Mouse (Mus musculus) liver, adult 2 months (tissue): ENCODE measurements around the gene Babam2. TPM values are rescaled to one million over a fixed set of nuclear protein-coding genes. Genes with fewer than 3 reads are reported as not detected.

ENCODE experiments used
- DNase-seq: peaks from one replicate; pipeline ENCODE4 v3.0.0-alpha.2; 2011; ENCODE audit warnings: low read depth, low spot score; ENCODE audit errors: extremely low read depth
- H3K27ac ChIP-seq: fragments of 200-500 bp; replicated peaks from 2 replicates; pipeline ENCODE4 v1.5.1; 2012; ENCODE audit warnings: low read depth, mild to moderate bottlenecking, control low read depth, inconsistent platforms, low read length; ENCODE audit not compliant: insufficient read depth
- H3K27me3 ChIP-seq: fragments of 200-500 bp; 2 replicates; pipeline ENCODE4 v1.6.1; 2012; ENCODE audit warnings: mild to moderate bottlenecking, moderate library complexity, low read length, inconsistent platforms; ENCODE audit not compliant: control insufficient read depth, insufficient read depth
- H3K36me3 ChIP-seq: fragments of 200-500 bp; 2 replicates; pipeline ENCODE4 v1.6.1; 2012; ENCODE audit warnings: low read length, inconsistent platforms; ENCODE audit not compliant: control insufficient read depth, insufficient read depth
- H3K4me1 ChIP-seq: fragments of 200-500 bp; 2 replicates; pipeline ENCODE4 v1.6.1; 2011; ENCODE audit warnings: low read length; ENCODE audit not compliant: control insufficient read depth, insufficient read depth
- H3K4me3 ChIP-seq: fragments of 200-500 bp; 2 replicates; pipeline ENCODE4 v1.5.1; 2011; ENCODE audit warnings: low read depth, mild to moderate bottlenecking, control low read depth, low read length, moderate library complexity; ENCODE audit not compliant: insufficient read depth
- H3K79me2 ChIP-seq: fragments of 200-500 bp; 2 replicates; pipeline ENCODE4 v1.6.1; 2012; ENCODE audit warnings: inconsistent platforms, mild to moderate bottlenecking, low read length, moderate library complexity; ENCODE audit not compliant: control insufficient read depth, insufficient read depth
- H3K9ac ChIP-seq: fragments of 200-500 bp; 2 replicates; pipeline ENCODE4 v1.6.1; 2012; ENCODE audit warnings: low read depth, mild to moderate bottlenecking, control low read depth, inconsistent platforms, low read length
- CTCF ChIP-seq: fragments of 200-500 bp; IDR thresholded peaks from 2 replicates; pipeline ENCODE4 v1.5.1; 2011; ENCODE audit warnings: low read depth, low read length, control low read depth
- POLR2A ChIP-seq: fragments of 200-500 bp; IDR thresholded peaks from 2 replicates; pipeline ENCODE4 v1.6.1; 2011; ENCODE audit warnings: low read length, control low read depth; ENCODE audit not compliant: insufficient read depth; ENCODE audit errors: extremely low read depth
- WGBS: fragments of 180-500 bp; shearing (Covaris S2); methylation state at CpG from one replicate; pipeline ENCODE4 v1.1.7; 2018; 5-methylcytosine and 5-hydroxymethylcytosine counted together
- polyA plus RNA-seq: library from polyadenylated mRNA; depleted of rRNA; stranded (reverse); fragments of >200 nt; gene quantifications from 2 replicates; pipeline ENCODE4 v1.2.3, GENCODE M21; 2012; rRNA removed
- total RNA-seq: library from RNA; depleted of rRNA; stranded (reverse); fragments of >200 nt; gene quantifications from 2 replicates; pipeline ENCODE4 v1.2.3, GENCODE M21; 2014; rRNA removed

The Babam2 gene
- total RNA-seq (18.9 and 25.0 TPM in 2 replicates), polyA plus RNA-seq (16.0 and 20.1 TPM in 2 replicates)

GRCm38 (mm10) chr5:31697644-31698296 is at the start of gene Babam2:
Babam2 (plus strand) TSS chr5:31697684.
- DNase-seq: peak; percentile 64
- peak within 1 kb of the TSS; percentile 94 for H3K27ac ChIP-seq
- TF ChIP-seq CTCF (no peak), POLR2A (0 out of 2 replicates have a peak, but pooled peaks have one; percentile 29)
- peaks cover 2% of the 10 kb centered on the region; the same call in 1 of the 2 replicates for H3K4me1 ChIP-seq
- H3K27me3 ChIP-seq: no peaks in the 10 kb centered on the region
- H3K9ac ChIP-seq: peak within 1 kb of the TSS; percentile 91
- H3K79me2 ChIP-seq: peaks cover 4% of the 10 kb centered on the region; the same call in 1 of the 2 replicates
- peaks cover 4% of the 10 kb centered on the region; the same call in 1 of the 2 replicates for H3K36me3 ChIP-seq
- H3K4me3 ChIP-seq: peak within 1 kb of the TSS; percentile 93
- WGBS: under 1% methylated on average over 71 of the region's 71 CpGs

GRCm38 (mm10) chr5:31650518-31651288 is 46.8 kb upstream of the Babam2 start:
- Histone ChIP-seq H3K27ac (no peak overlapping the region), H3K4me3 (no peak overlapping the region), H3K27me3 (no peaks in the 10 kb centered on the region), H3K4me1 (no peaks in the 10 kb centered on the region), H3K79me2 (no peaks in the 10 kb centered on the region), H3K9ac (no peak overlapping the region), H3K36me3 (peaks cover 40% of the 10 kb centered on the region)
- TF ChIP-seq POLR2A: no peak
- TF ChIP-seq CTCF: no peak
- DNase-seq: no peak
- WGBS: 94% methylated on average over 2 of the region's 2 CpGs

- Histone ChIP-seq H3K79me2 (no peaks in the 10 kb centered on the region), H3K9ac (no peak overlapping the region), H3K36me3 (peaks cover 31% of the 10 kb centered on the region), H3K27me3 (no peaks in the 10 kb centered on the region), H3K4me3 (no peak overlapping the region), H3K27ac (no peak overlapping the region), H3K4me1 (no peaks in the 10 kb centered on the region)
- TF ChIP-seq POLR2A (no peak), CTCF (no peak)
- DNase-seq: peak; percentile 40
- WGBS: 84% methylated on average over 1 of the region's 1 CpGs
Observed at GRCm38 (mm10) chr5:31655688-31656190, 41.7 kb upstream of the Babam2 start.

- no peak overlapping the region for H3K4me3 ChIP-seq
- H3K27me3 ChIP-seq: no peaks in the 10 kb centered on the region
- no peak for TF ChIP-seq POLR2A
- TF ChIP-seq CTCF: no peak
Observed at GRCm38 (mm10) chr5:31666176-31666575, 31.3 kb upstream of the Babam2 start.

GRCm38 (mm10) chr5:31668325-31668968 is 29.0 kb upstream of the Babam2 start:
- no peak overlapping the region for H3K27ac ChIP-seq
- WGBS: 94% methylated on average over 13 of the region's 13 CpGs
- H3K4me1 ChIP-seq: no peaks in the 10 kb centered on the region
- TF ChIP-seq CTCF (no peak), POLR2A (no peak)
- no peaks in the 10 kb centered on the region for H3K79me2 ChIP-seq
- DNase-seq: no peak
- H3K36me3 ChIP-seq: peaks cover 20% of the 10 kb centered on the region
- H3K9ac ChIP-seq: no peak overlapping the region
- H3K27me3 ChIP-seq: no peaks in the 10 kb centered on the region
- H3K4me3 ChIP-seq: no peak overlapping the region

More at GRCm38 (mm10) chr5:31666176-31666575, 31.3 kb upstream of the Babam2 start:
- Histone ChIP-seq H3K79me2 (no peaks in the 10 kb centered on the region), H3K9ac (no peak overlapping the region), H3K36me3 (peaks cover 16% of the 10 kb centered on the region), H3K4me1 (no peaks in the 10 kb centered on the region), H3K27ac (no peak overlapping the region)
- 18% methylated on average over 1 of the region's 1 CpGs for WGBS
- DNase-seq: no peak
